Mouse (Mus musculus) intestine, embryonic 14.5 days (tissue): ENCODE results near the gene Slc38a9. TPM values are rescaled to one million over a fixed set of nuclear protein-coding genes. Genes with fewer than 3 reads are reported as not detected.

Source experiments
- ATAC-seq: fragments of 200-750 bp; cut with Nextera tagmentation; replicated peaks from 2 replicates; pipeline ENCODE4 v1.8.0; 2017; ENCODE audit warnings: low read depth, moderate number of reproducible peaks, moderate TSS enrichment, moderate library complexity; ENCODE audit not compliant: low FRiP score, low TSS enrichment
- DNase-seq: peaks from one replicate; pipeline ENCODE4 v3.0.0-alpha.2; 2018; ENCODE audit warnings: low spot score
- H3K27ac ChIP-seq: fragments of 300-500 bp; sonication (generic); 2 replicates; pipeline ENCODE4 v1.5.1; 2014; ENCODE audit warnings: low read depth, mild to moderate bottlenecking, control low read depth
- H3K27me3 ChIP-seq: fragments of 300-500 bp; sonication (generic); replicated peaks from 2 replicates; pipeline ENCODE4 v1.6.1; 2014; ENCODE audit warnings: low read length, control low read depth; ENCODE audit not compliant: control insufficient read depth, insufficient read depth
- H3K36me3 ChIP-seq: fragments of 300-500 bp; sonication (generic); 2 replicates; pipeline ENCODE4 v1.6.1; 2014; ENCODE audit warnings: low read length, control low read depth; ENCODE audit not compliant: control insufficient read depth, insufficient read depth
- H3K4me1 ChIP-seq: fragments of 300-500 bp; sonication (generic); replicated peaks from 2 replicates; pipeline ENCODE4 v1.6.1; 2014; ENCODE audit warnings: low read length, control low read depth, mixed read lengths; ENCODE audit not compliant: control insufficient read depth, insufficient read depth
- H3K4me2 ChIP-seq: fragments of 300-500 bp; sonication (generic); 2 replicates; pipeline ENCODE4 v1.6.1; 2014; ENCODE audit warnings: low read length
- H3K4me3 ChIP-seq: fragments of 300-500 bp; sonication (generic); 2 replicates; pipeline ENCODE4 v1.5.1; 2014; ENCODE audit warnings: low read depth, low read length, control low read depth, mixed read lengths
- H3K9ac ChIP-seq: fragments of 300-500 bp; sonication (generic); 2 replicates; pipeline ENCODE4 v1.6.1; 2014; ENCODE audit warnings: mild to moderate bottlenecking, low read length
- H3K9me3 ChIP-seq: fragments of 300-500 bp; sonication (generic); 2 replicates; pipeline ENCODE4 v1.6.1; 2016; ENCODE audit warnings: low read length, control low read depth; ENCODE audit not compliant: control insufficient read depth
- WGBS: fragments of 180-500 bp; shearing (Covaris S2); extraction: QIAGEN DNeasy Blood & Tissue Kit; methylation state at CpG from one replicate; pipeline ENCODE4 v1.1.7; 2014; 5-methylcytosine and 5-hydroxymethylcytosine counted together
- polyA plus RNA-seq: library from polyadenylated mRNA; unstranded; fragments of >200 nt; fragmentation: Nextera tagmentation; extraction: Ambion mirVana; gene quantifications from 2 replicates; pipeline ENCODE4 v1.2.1, GENCODE M21; 2014

Gene Slc38a9
- polyA plus RNA-seq, 1 experiment from 2014 or later: 13.7 TPM

GRCm38 (mm10) chr13:112744061-112744849 is 83.7 kb downstream of the Slc38a9 start:
- Histone ChIP-seq H3K4me3 (no peak overlapping the region), H3K36me3 (no peaks in the 10 kb centered on the region), H3K9ac (no peak overlapping the region), H3K27ac (peak overlapping the region; percentile 22; the same call in 1 of the 2 replicates), H3K4me1 (peaks cover 5% of the 10 kb centered on the region; the same call in 1 of the 2 replicates), H3K9me3 (no peaks in the 10 kb centered on the region), H3K4me2 (no peak overlapping the region), H3K27me3 (no peaks in the 10 kb centered on the region)
- DNase-seq (no peak), ATAC-seq (no peak)
- WGBS: 84% methylated on average over 15 of the region's 15 CpGs

- WGBS: 78% methylated on average over 5 of the region's 5 CpGs
- Histone ChIP-seq H3K27ac (no peak overlapping the region), H3K4me3 (no peak overlapping the region), H3K4me1 (peaks cover 9% of the 10 kb centered on the region), H3K36me3 (no peaks in the 10 kb centered on the region), H3K27me3 (no peaks in the 10 kb centered on the region), H3K9ac (no peak overlapping the region), H3K9me3 (no peaks in the 10 kb centered on the region), H3K4me2 (no peak overlapping the region)
- DNase-seq (no peak), ATAC-seq (no peak)
These were observed 85.6 kb downstream of the Slc38a9 start for GRCm38 (mm10) chr13:112745936-112746694.

- Histone ChIP-seq H3K4me2 (no peak overlapping the region), H3K9ac (no peak overlapping the region), H3K9me3 (no peaks in the 10 kb centered on the region), H3K27me3 (no peaks in the 10 kb centered on the region), H3K27ac (no peak overlapping the region), H3K4me1 (peaks cover 14% of the 10 kb centered on the region), H3K36me3 (no peaks in the 10 kb centered on the region), H3K4me3 (no peak overlapping the region)
- no peak for DNase-seq
- 85% methylated on average over 10 of the region's 10 CpGs for WGBS
- ATAC-seq: no peak
These were observed 86.1 kb downstream of the Slc38a9 start for GRCm38 (mm10) chr13:112746695-112747055.

GRCm38 (mm10) chr13:112747808-112748430 is 87.4 kb downstream of the Slc38a9 start:
- Histone ChIP-seq H3K4me2 (no peak overlapping the region), H3K9me3 (no peaks in the 10 kb centered on the region), H3K4me3 (no peak overlapping the region), H3K27ac (no peak overlapping the region), H3K4me1 (peaks cover 27% of the 10 kb centered on the region), H3K27me3 (no peaks in the 10 kb centered on the region), H3K9ac (no peak overlapping the region), H3K36me3 (no peaks in the 10 kb centered on the region)
- WGBS: 76% methylated on average over 6 of the region's 6 CpGs
- DNase-seq: no peak
- ATAC-seq: no peak

GRCm38 (mm10) chr13:112748808-112749510 is 88.4 kb downstream of the Slc38a9 start:
- DNase-seq: no peak
- Histone ChIP-seq H3K27ac (no peak overlapping the region), H3K4me3 (no peak overlapping the region), H3K4me1 (peaks cover 36% of the 10 kb centered on the region), H3K9me3 (no peaks in the 10 kb centered on the region), H3K4me2 (no peak overlapping the region), H3K36me3 (no peaks in the 10 kb centered on the region), H3K9ac (no peak overlapping the region), H3K27me3 (no peaks in the 10 kb centered on the region)
- 86% methylated on average over 11 of the region's 11 CpGs for WGBS
- no peak for ATAC-seq

GRCm38 (mm10) chr13:112749881-112750280 is 89.3 kb downstream of the Slc38a9 start:
- Histone ChIP-seq H3K27me3 (no peaks in the 10 kb centered on the region), H3K9me3 (no peaks in the 10 kb centered on the region), H3K4me3 (no peak overlapping the region), H3K27ac (no peak overlapping the region; the same call in 1 of the 2 replicates), H3K4me2 (no peak overlapping the region), H3K36me3 (no peaks in the 10 kb centered on the region), H3K9ac (no peak overlapping the region), H3K4me1 (peaks cover 41% of the 10 kb centered on the region)
- ATAC-seq (no peak), DNase-seq (no peak)
- 83% methylated on average over 2 of the region's 2 CpGs for WGBS

GRCm38 (mm10) chr13:112751454-112752308 is 91.1 kb downstream of the Slc38a9 start:
- no peak overlapping the region for H3K4me3 ChIP-seq
- H3K9me3 ChIP-seq: no peaks in the 10 kb centered on the region
- H3K36me3 ChIP-seq: no peaks in the 10 kb centered on the region
- peak overlapping the region; percentile 39 for H3K4me2 ChIP-seq
- no peak for DNase-seq
- H3K27me3 ChIP-seq: no peaks in the 10 kb centered on the region
- ATAC-seq: no peak
- no peak overlapping the region for H3K9ac ChIP-seq
- H3K4me1 ChIP-seq: peaks cover 49% of the 10 kb centered on the region
- WGBS: 14% methylated on average over 18 of the region's 18 CpGs
- peak overlapping the region; percentile 81 for H3K27ac ChIP-seq
